Mouse (Mus musculus): Measurements from ENCODE around the gene Heatr1.

DNA sequence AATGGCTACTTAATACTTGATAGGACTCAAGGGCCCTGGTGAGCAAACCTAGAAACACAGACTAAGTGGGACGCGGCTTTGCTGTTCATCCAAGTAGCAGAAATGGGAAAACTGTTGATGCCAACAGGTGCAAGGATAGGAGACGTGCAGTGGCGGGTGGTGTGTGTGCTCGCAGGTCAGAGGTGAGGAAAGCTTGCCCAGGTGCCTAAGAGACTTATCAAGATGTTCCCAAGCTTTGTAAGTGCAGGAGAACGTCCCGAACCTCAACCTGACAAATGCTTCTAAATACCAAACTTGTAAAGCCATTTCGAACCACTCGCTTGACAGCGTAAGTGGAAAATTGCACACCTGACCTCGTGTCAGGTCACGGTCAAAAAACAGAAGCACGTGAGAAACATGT lies 33.7 kb downstream of the Heatr1 start:
- no peak for TF ChIP-seq CTCF (conservative IDR thresholded peaks at IDR 0.05 in 1 of 2, IDR thresholded peaks at IDR 0.05 in 1 of 2; ENCODE audit: low read depth in 2 of 2, low read length in 2 of 2)
- TF ChIP-seq RAD21 (IDR thresholded peaks at IDR 0.05; ENCODE audit: low read depth, low read length): no peak

Data from CH12.LX (cell line).